Mouse (Mus musculus): ENCODE measurements around the gene Cetn3. TPM values are rescaled to one million over a fixed set of nuclear protein-coding genes. Genes with fewer than 3 reads are reported as not detected.
A peak's percentile ranks its signal among the peaks of the same experiment; 100 is the strongest.

Cetn3 gene
- 285 and 300 TPM in 2 replicates for polyA plus RNA-seq (2015; fragmentation: Nextera tagmentation; extraction: Ambion mirVana)

DNA sequence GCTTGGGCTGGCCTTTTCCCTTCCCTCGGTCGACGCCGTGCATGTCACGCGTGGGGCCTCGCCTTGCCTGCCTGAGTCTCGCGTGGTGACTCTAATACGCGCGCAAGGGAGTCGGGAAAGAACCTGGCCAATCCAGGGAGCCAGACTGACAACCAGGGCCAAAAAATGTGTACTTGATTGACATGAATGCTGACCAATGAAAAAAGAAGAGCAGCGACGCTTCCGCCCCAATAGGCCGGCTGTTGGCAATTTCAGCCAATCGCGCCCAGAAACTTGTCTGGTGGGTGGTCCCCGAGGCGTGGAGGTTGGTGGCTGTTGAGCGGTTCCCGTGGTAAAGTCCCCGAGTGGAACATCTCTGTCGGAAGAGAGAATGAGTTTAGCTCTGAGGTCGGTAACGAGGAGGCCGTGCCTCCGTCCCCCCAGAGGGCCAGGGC is at the start of gene Cetn3:
TSS of gene Cetn3 (plus strand) at position 107 of the 434 bp plus-strand sequence.
- peaks cover 22% of the 10 kb centered on the region for H3K4me1 ChIP-seq (replicated peaks; ENCODE audit: control insufficient read depth, insufficient read depth, low read length)
- ATAC-seq = peak; percentile 93
- H3K9me3 ChIP-seq (ENCODE audit: control insufficient read depth, low read length) = no peaks in the 10 kb centered on the region
- peak within 1 kb of the TSS; percentile 100 for H3K27ac ChIP-seq (ENCODE audit: low read length)
- peak within 1 kb of the TSS; percentile 63 for H3K4me2 ChIP-seq (ENCODE audit: low read length)
- 0 out of 2 replicates have a peak, but pooled peaks cover 2% of the 10 kb centered on the region for H3K36me3 ChIP-seq (ENCODE audit: control insufficient read depth, insufficient read depth)
- peak within 1 kb of the TSS; percentile 86 for H3K9ac ChIP-seq (replicated peaks; ENCODE audit: low read depth, low read length)
- no peaks in the 10 kb centered on the region for H3K27me3 ChIP-seq (replicated peaks; ENCODE audit: control insufficient read depth, insufficient read depth, low read length)
- 0% methylated on average over 28 of the region's 29 CpGs for WGBS
- peak within 1 kb of the TSS; percentile 79 for H3K4me3 ChIP-seq (replicated peaks; ENCODE audit: low read length)

DNA sequence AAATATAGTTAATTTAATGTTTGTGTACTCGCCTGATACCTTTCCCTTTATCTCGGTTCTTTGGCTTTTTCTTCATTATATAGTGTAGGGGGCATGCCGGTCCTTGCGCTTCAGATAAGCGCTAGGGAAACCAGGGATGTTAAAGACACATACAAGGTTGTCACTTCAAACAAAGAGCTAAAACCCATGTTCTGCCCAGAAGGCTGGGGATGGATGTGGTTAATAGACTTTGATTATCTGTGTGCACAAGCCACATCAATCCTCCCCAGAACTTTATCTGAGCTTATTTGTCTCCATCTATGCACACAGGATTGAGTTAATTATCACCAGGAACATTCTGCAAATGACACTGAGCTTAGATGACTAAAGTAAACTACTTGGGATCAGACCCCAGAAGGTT is 46.3 kb upstream of the Cetn3 start:
- ATAC-seq = no peak
- Histone ChIP-seq H3K4me1 (replicated peaks; ENCODE audit: control insufficient read depth, insufficient read depth, low read length) (no peaks in the 10 kb centered on the region), H3K9me3 (ENCODE audit: control insufficient read depth, low read length) (no peaks in the 10 kb centered on the region), H3K36me3 (ENCODE audit: control insufficient read depth, insufficient read depth) (no peaks in the 10 kb centered on the region), H3K4me3 (replicated peaks; ENCODE audit: low read length) (no peak overlapping the region), H3K9ac (replicated peaks; ENCODE audit: low read depth, low read length) (no peak overlapping the region), H3K27ac (ENCODE audit: low read length) (no peak overlapping the region), H3K4me2 (ENCODE audit: low read length) (no peak overlapping the region), H3K27me3 (replicated peaks; ENCODE audit: control insufficient read depth, insufficient read depth, low read length) (no peaks in the 10 kb centered on the region)
- 88% methylated on average over 5 of the region's 5 CpGs for WGBS

DNA sequence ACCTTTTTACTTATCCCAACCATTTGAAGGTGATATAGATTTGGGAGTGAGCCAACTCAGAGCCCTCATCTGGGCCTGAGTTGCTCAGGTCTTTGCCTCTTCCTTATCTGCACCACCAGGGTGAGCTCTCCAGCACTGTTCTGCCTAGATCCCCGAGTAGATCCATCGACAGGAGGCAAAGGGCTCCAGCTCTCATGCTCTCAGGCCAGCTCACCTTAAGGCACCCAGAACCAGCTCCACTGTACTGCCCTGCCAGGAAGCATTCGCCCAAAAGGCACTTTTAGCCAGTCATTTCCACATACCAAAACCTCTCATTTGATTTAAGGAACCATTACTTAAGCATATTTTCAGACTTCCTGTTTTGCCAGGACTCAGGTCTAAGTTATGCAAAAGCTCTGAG is 42.0 kb upstream of the Cetn3 start:
- ATAC-seq = no peak
- Histone ChIP-seq H3K36me3 (ENCODE audit: control insufficient read depth, insufficient read depth) (no peaks in the 10 kb centered on the region), H3K4me2 (ENCODE audit: low read length) (no peak overlapping the region), H3K4me1 (replicated peaks; ENCODE audit: control insufficient read depth, insufficient read depth, low read length) (no peaks in the 10 kb centered on the region), H3K27me3 (replicated peaks; ENCODE audit: control insufficient read depth, insufficient read depth, low read length) (no peaks in the 10 kb centered on the region), H3K4me3 (replicated peaks; ENCODE audit: low read length) (no peak overlapping the region), H3K9ac (replicated peaks; ENCODE audit: low read depth, low read length) (no peak overlapping the region), H3K9me3 (ENCODE audit: control insufficient read depth, low read length) (no peaks in the 10 kb centered on the region), H3K27ac (ENCODE audit: low read length) (no peak overlapping the region)
- 54% methylated on average over 3 of the region's 3 CpGs for WGBS

DNA sequence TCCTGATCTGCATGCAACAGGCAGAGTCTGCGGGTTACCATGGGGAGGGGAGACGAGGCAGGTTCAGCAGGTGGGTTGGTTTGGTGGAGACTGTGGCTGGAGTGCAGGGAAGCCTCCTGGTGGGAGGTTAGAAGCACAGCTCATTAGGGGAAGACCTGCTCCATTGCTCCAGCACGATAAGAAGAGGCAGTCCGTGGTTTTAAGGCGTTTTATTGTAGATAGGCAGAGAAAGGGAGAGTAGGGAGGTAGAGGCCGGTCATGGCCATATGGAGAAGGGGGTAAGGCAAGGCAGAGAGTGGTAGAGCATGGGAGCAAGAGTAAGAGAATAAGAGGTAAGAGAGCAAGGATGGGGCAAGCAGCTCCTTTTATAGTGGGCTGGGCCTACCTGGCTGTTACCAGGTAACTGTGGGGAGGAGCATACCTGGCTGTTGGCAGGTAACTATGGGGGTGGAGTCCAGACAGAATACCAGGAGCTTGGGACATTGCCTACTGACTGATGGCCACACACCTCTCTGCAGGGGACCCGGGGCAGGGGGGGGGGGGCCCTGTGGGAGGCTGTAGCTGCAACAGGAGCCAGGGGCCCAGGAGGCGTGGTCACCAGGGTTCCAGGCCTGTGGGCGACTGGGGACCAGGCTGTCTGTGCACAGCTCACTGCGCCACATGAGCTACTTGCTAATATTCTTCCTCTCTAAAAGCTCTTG is 39.3 kb upstream of the Cetn3 start:
- H3K4me2 ChIP-seq (ENCODE audit: low read length) = no peak overlapping the region
- WGBS = 52% methylated on average over 10 of the region's 10 CpGs
- no peak overlapping the region for H3K4me3 ChIP-seq (replicated peaks; ENCODE audit: low read length)
- H3K4me1 ChIP-seq (replicated peaks; ENCODE audit: control insufficient read depth, insufficient read depth, low read length) = no peaks in the 10 kb centered on the region
- no peaks in the 10 kb centered on the region for H3K36me3 ChIP-seq (ENCODE audit: control insufficient read depth, insufficient read depth)
- H3K9me3 ChIP-seq (ENCODE audit: control insufficient read depth, low read length) = no peaks in the 10 kb centered on the region
- no peaks in the 10 kb centered on the region for H3K27me3 ChIP-seq (replicated peaks; ENCODE audit: control insufficient read depth, insufficient read depth, low read length)
- no peak overlapping the region for H3K27ac ChIP-seq (ENCODE audit: low read length)
- ATAC-seq = no peak
- no peak overlapping the region for H3K9ac ChIP-seq (replicated peaks; ENCODE audit: low read depth, low read length)

DNA sequence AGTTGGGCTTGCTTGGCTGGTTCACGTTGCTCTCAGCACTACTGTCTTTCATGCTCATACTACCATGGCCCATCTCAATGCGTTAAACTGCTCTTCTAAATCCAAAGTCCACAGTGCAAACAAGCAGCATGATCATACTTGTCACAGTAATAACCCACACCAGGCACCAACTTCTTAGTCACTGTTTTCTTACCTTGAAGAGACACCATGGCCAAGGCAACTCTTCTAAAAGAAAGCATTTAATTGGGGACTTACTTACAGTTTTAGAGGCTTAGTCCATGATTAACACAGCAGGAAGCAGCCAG is 38.8 kb upstream of the Cetn3 start:
- no peak for ATAC-seq
- Histone ChIP-seq H3K27ac (ENCODE audit: low read length) (no peak overlapping the region), H3K4me3 (replicated peaks; ENCODE audit: low read length) (no peak overlapping the region), H3K9me3 (ENCODE audit: control insufficient read depth, low read length) (no peaks in the 10 kb centered on the region), H3K27me3 (replicated peaks; ENCODE audit: control insufficient read depth, insufficient read depth, low read length) (no peaks in the 10 kb centered on the region), H3K4me1 (replicated peaks; ENCODE audit: control insufficient read depth, insufficient read depth, low read length) (no peaks in the 10 kb centered on the region), H3K4me2 (ENCODE audit: low read length) (no peak overlapping the region), H3K9ac (replicated peaks; ENCODE audit: low read depth, low read length) (no peak overlapping the region), H3K36me3 (ENCODE audit: control insufficient read depth, insufficient read depth) (no peaks in the 10 kb centered on the region)
- 34% methylated on average over 2 of the region's 2 CpGs for WGBS

DNA sequence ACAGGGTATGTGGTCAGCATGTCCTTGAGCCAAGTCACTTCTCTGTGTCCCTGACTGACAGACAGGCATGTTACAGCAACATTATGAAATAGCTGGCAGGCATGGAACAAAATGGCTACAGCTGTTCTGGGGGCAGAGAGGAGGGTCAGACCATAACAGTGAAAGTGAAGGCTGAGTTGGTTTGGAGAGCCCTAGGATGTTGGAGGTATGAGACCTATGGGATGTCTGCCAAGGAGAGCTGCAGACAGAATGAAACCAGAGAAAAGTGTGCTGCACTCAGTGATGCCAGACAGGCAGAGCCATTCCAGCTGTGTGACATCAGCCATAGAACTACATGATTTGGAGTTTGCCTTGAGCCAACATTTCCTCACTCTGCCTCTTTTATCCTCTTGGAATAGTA is 28.0 kb upstream of the Cetn3 start:
- no peak overlapping the region for H3K4me3 ChIP-seq (replicated peaks; ENCODE audit: low read length)
- no peak overlapping the region for H3K27ac ChIP-seq (ENCODE audit: low read length)
- no peaks in the 10 kb centered on the region for H3K9me3 ChIP-seq (ENCODE audit: control insufficient read depth, low read length)
- H3K4me2 ChIP-seq (ENCODE audit: low read length) = no peak overlapping the region
- no peaks in the 10 kb centered on the region for H3K27me3 ChIP-seq (replicated peaks; ENCODE audit: control insufficient read depth, insufficient read depth, low read length)
- no peak for ATAC-seq
- H3K9ac ChIP-seq (replicated peaks; ENCODE audit: low read depth, low read length) = no peak overlapping the region
- H3K4me1 ChIP-seq (replicated peaks; ENCODE audit: control insufficient read depth, insufficient read depth, low read length) = no peaks in the 10 kb centered on the region
- no peaks in the 10 kb centered on the region for H3K36me3 ChIP-seq (ENCODE audit: control insufficient read depth, insufficient read depth)

DNA sequence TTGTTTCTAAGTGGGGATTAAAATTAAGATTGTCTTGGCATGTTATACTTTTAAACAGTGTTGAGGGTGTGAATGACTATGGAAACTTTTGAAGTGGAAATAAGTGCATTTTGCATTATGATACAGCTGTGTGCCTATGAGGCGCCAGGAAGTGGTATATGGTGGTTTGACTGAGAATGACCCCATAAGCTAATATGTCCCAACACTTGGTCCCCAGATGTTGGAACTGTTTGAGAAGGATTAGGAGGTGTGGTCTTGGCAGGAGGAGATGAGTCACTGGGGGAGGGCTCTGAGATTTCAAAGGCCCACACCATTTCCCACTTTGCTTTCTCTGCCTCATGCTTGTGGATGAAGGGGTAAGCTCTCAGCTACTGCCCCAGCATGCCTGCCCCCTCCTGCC is 27.6 kb upstream of the Cetn3 start:
- 95% methylated on average over 1 of the region's 1 CpGs for WGBS
- Histone ChIP-seq H3K4me2 (ENCODE audit: low read length) (no peak overlapping the region), H3K4me3 (replicated peaks; ENCODE audit: low read length) (no peak overlapping the region)

DNA sequence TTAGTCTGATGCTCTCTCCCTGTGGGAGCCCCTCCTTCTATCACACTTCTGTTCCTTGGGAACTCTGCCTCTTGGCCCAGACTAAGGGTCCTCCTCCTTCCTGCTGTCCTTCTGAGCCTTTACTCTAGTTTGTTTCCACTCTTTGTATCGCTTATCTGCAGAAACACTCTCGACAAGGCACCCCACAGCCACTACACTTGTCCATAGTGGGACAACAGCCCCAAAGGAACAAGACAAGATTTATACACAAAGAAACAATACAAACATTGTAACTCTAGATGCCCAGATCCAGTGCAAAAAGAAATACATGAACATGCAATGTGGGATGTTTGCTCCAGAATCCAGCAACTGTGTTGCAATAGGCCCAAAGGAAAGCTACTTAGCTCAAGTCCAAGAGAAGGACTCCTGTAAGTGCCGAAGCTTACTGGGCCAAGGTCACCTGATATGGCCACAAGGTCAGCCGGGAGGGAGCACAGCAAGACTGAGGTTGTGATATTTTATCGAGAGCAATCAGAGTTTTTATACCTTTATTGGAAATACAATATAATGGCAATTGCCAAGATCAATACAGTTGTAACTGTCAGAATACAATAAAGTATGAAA is 25.7 kb upstream of the Cetn3 start:
- 90% methylated on average over 5 of the region's 5 CpGs for WGBS
- H3K4me1 ChIP-seq (replicated peaks; ENCODE audit: control insufficient read depth, insufficient read depth, low read length) = 0 out of 2 replicates have a peak, but pooled peaks cover 3% of the 10 kb centered on the region
- no peak overlapping the region for H3K9ac ChIP-seq (replicated peaks; ENCODE audit: low read depth, low read length)
- H3K9me3 ChIP-seq (ENCODE audit: control insufficient read depth, low read length) = no peaks in the 10 kb centered on the region
- H3K36me3 ChIP-seq (ENCODE audit: control insufficient read depth, insufficient read depth) = no peaks in the 10 kb centered on the region
- no peak overlapping the region for H3K4me2 ChIP-seq (ENCODE audit: low read length)
- no peak for ATAC-seq
- H3K27ac ChIP-seq (ENCODE audit: low read length) = no peak overlapping the region
- no peaks in the 10 kb centered on the region for H3K27me3 ChIP-seq (replicated peaks; ENCODE audit: control insufficient read depth, insufficient read depth, low read length)
- H3K4me3 ChIP-seq (replicated peaks; ENCODE audit: low read length) = no peak overlapping the region

More for the DNA sequence above, 27.6 kb upstream of the Cetn3 start:
- H3K36me3 ChIP-seq (ENCODE audit: control insufficient read depth, insufficient read depth) = no peaks in the 10 kb centered on the region
- H3K27ac ChIP-seq (ENCODE audit: low read length) = no peak overlapping the region
- H3K4me1 ChIP-seq (replicated peaks; ENCODE audit: control insufficient read depth, insufficient read depth, low read length) = no peaks in the 10 kb centered on the region
- no peaks in the 10 kb centered on the region for H3K27me3 ChIP-seq (replicated peaks; ENCODE audit: control insufficient read depth, insufficient read depth, low read length)
- no peaks in the 10 kb centered on the region for H3K9me3 ChIP-seq (ENCODE audit: control insufficient read depth, low read length)
- ATAC-seq = no peak
- H3K9ac ChIP-seq (replicated peaks; ENCODE audit: low read depth, low read length) = no peak overlapping the region

DNA sequence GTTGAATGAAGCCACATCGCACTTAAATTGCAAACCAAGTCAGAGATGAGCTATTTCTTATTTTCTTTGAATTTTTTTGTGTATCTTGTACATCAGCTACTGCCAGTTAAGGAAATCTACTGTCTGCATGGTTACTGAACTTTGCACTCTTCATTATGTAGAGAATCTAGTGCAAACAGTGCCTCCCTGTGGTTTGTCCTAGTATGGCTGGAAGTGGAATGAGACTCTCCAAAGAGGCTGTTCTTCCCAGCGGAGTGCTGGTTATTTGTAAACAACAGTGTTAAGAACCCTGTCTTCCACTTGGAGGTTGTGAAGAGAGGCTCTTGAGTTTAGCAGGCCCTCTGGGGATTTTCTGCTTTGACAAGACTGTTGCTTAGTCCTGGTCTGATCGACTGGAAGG is 22.5 kb upstream of the Cetn3 start:
- H3K4me1 ChIP-seq (replicated peaks; ENCODE audit: control insufficient read depth, insufficient read depth, low read length) = 0 out of 2 replicates have a peak, but pooled peaks cover 3% of the 10 kb centered on the region
- 27% methylated on average over 3 of the region's 3 CpGs for WGBS
- no peak overlapping the region for H3K9ac ChIP-seq (replicated peaks; ENCODE audit: low read depth, low read length)
- no peak overlapping the region for H3K27ac ChIP-seq (ENCODE audit: low read length)
- H3K4me2 ChIP-seq (ENCODE audit: low read length) = no peak overlapping the region
- no peaks in the 10 kb centered on the region for H3K27me3 ChIP-seq (replicated peaks; ENCODE audit: control insufficient read depth, insufficient read depth, low read length)
- no peaks in the 10 kb centered on the region for H3K36me3 ChIP-seq (ENCODE audit: control insufficient read depth, insufficient read depth)
- no peaks in the 10 kb centered on the region for H3K9me3 ChIP-seq (ENCODE audit: control insufficient read depth, low read length)
- no peak overlapping the region for H3K4me3 ChIP-seq (replicated peaks; ENCODE audit: low read length)
- peak; percentile 54 for ATAC-seq

Measured in forebrain, embryonic 16.5 days (tissue).